Mouse (Mus musculus): ENCODE data around the gene Cox6b1.

The Cox6b1 gene

DNA sequence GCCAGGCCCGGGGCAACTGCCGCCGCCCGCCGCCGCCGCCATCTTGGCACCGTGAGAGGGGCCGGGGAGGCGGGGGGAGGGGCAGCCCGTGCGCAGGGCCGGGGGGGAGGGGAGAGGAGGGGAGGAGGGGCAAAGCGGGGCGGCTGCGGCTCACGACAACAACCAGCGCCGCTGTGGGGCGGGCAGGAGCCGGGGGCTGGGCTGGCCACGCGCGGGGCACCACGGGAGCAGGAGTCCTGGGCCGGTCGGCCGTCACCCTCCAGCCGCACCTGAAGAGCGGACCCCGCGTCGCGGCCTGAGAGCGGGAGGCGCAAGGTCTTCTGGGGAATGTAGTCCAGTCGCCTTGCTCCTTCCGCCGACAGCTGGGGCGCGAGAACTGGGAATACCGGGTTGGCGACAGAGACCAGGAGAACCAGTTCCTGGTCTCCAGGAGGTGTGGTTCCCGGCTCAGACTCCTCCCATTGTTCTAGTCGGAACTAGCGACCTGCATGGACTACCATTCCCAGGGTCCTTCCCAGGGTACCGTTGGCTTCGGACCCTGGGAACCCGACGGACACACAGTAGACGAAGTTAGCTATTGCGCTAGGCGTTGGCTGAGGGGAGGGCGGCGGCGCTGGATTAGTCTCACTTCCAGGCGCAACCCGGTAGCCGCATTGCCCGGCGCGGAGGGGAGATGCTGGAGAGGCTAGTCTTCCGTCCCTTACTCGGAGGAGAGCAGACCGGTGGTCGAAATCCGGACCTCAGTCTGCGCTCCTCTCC, 37.1 kb downstream of the Cox6b1 start, which contains the start of gene Kmt2b:
Gene Kmt2b, minus strand, starts transcription at position 51 of the 759 bp plus-strand sequence.
- in situ Hi-C loops (cut with MboI; ENCODE audit: unreplicated experiment in 2 of 2), result no loop called here

DNA sequence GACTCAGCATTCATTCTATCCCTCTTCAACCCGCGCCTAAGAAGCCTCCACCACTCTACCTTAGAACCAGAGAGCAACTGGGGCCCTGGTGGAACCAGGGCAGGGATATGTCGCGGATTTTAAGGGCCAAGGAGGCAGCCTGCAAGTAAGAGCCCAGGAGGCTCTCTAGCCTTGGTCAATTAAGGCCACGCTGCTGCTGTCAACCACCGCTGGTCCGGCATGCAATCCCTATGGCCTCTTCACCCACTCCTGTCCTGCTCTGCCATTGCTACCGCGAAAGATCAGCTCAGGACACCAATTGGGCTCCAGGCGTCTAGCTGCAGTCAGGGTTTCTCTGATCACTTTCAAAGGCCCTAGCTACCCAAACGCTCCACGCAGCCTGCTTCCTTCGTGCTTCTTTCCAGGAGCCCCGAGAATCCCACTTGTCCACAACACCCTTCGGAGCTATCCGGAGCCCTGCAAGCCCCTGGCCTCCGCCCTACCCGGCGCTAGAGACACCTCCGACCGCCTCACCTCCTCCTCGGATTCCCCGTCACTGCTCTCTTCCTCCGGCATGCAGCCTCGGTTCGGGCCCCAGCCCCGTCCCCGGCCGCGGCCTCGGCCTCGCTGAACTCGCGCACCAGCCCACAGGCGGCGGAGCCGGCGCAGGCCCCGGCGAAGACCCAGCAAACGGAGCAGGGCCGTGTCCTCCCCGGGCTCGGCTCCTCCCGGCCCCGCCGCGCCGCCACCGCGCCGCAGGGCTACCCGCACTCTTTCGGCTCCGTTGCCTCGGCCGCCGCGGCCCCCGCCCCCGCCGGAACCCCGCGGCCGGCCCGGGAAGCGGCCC, 37.9 kb downstream of the Cox6b1 start:
- in situ Hi-C loops (cut with MboI; ENCODE audit: unreplicated experiment in 2 of 2), result no loop called here

DNA sequence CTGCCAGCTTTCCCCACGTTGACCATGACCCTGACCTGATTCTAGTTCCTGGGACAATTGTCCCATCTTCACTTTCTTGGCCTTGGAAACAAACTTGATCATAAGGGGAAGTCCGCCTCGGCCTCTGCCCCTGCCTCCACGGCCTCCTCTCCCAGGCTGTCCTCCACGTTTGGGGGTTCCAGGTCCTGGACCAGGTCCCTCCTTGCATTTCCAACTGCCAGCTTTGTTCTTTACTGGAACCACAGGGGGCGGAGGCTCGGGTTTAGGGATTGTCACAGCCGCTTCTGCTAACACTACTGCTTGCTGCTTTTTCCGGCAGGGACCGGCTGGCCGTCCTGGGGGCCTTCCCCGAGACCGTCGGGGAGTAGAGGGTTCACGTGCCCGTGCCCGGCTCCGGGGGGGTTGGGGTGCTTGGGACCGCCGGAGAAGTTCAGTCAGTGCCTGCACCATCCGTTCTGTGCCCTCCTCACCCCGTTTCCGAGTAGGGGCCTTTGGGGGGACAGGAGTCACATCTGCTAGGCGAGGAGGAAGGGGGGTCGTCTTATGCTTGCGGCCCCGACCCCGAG, 39.4 kb downstream of the Cox6b1 start:
- in situ Hi-C loops (cut with MboI; ENCODE audit: unreplicated experiment in 2 of 2), result no loop called here

DNA sequence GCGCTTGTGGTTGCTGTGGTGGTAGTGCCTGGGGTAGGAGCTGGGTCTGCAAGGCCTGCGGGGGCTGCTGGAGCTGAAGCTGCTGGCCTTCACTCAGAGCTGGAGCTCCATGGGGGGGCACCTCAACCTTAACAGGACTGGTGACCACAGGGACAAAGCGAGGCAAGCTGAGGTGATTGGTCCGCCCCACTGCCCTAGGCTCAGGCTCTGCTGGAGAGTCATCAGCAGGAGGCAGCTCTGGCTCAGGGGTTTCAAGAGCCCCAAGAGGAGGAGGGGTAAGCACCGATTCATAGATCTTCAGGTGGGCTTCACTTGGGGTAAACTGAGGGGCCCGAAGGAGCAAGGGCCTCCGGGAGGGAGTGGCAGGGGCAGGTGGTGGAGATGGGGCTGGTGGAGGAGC, 40.8 kb downstream of the Cox6b1 start:
- in situ Hi-C loops (cut with MboI; ENCODE audit: unreplicated experiment in 2 of 2), result no loop called here

DNA sequence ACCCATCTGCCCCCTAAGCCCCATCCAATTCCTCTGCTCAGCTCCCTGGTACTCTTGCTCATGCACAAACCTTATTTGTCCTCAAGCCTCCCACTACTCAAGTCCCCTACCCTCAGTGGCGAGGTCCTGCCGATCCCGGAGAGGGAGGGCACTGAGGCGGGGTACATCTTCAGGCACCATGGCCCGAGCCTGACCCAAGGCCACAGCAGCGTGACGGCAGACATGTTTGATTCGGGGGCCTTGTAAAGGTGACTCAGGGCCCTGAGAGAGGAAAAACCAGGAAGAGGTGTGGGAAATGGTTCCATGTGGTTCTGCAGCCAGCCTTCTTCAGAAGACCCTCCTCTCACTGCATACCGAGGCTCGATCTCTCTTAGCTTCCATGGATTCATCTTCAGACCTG, 41.6 kb downstream of the Cox6b1 start:
- in situ Hi-C loops (cut with MboI; ENCODE audit: unreplicated experiment in 2 of 2), result no loop called here

DNA sequence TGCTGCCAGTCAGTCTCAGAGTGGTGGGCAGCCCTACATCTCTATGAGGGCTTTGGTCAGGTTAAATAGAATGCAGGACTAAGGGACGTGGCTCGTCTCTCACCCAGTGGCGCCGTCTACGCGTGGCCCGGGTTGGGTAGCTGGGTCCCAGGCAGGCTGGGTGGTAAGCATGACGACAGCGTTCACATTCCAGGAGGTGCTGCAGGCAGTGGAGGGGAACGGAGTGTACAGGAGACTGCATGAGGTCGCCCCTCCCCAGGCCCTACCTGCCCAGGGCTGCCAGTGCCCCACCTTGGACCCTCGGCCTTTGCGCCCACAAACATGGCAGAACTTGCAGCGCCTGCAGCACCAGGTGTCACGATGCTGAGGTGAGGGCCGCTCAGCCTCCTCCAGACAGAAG, 44.4 kb downstream of the Cox6b1 start:
- in situ Hi-C loops (cut with MboI; ENCODE audit: unreplicated experiment in 2 of 2), result no loop called here

DNA sequence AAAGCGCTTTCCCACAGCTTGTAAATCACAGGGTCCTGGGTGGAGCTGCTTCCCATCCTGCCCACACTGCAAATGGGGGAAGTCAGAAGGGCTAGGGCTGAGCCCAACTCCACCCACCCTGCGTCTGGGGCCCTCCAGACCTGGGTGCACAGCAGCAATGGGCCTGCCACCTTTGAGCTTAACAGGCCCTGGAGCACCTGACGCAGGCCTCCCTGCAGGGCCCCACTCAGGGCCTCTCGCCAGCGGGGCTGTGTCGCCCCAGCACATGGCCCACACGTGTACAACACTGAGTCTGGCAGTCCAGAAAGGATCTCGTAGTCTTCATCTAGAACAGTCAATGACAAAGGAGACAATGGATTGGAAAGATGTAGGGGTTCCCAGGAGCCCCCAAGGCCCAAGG, 46.0 kb downstream of the Cox6b1 start:
- in situ Hi-C loops (cut with MboI; ENCODE audit: unreplicated experiment in 2 of 2), result no loop called here

DNA sequence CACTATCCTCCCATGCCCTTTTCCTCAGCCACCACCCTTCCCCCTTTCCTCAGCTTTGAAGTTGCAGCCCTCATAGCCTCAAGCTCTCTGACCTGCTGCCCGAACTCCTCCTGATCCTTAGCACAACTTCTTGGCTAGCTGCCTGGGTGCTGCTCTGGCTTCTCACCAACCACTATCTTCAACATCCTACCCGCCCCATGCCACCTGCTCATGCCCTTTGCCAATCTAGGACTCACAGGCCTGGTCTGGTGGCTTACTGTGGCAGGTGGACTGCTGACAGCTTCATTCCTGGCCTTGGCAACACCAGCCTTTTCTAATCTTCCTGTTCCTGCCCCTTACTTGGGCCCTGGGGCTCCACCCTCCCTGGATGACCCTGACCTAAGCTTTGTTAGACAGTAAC, 53.0 kb downstream of the Cox6b1 start:
- in situ Hi-C loops (cut with MboI; ENCODE audit: unreplicated experiment in 2 of 2), result no loop called here

DNA sequence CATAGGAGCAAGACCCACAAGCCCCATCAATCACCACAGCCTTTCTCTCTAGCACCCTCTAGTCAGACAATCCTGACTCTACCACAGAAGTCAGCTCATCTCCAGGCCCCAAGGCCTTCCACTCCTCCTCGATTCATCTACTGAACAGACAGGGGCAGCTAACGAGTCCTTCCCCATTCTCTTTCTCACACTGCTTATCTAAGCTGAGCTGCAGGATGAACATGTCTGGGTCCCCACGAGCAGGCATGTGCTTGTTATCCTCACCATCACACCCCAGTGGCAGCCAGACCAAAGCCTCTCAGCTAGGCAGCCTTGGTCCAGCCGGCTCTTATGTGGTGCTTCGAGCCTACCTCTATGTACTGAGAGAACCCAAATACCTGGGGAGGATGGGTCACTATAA, 53.6 kb downstream of the Cox6b1 start:
- in situ Hi-C loops (cut with MboI; ENCODE audit: unreplicated experiment in 2 of 2), result no loop called here

DNA sequence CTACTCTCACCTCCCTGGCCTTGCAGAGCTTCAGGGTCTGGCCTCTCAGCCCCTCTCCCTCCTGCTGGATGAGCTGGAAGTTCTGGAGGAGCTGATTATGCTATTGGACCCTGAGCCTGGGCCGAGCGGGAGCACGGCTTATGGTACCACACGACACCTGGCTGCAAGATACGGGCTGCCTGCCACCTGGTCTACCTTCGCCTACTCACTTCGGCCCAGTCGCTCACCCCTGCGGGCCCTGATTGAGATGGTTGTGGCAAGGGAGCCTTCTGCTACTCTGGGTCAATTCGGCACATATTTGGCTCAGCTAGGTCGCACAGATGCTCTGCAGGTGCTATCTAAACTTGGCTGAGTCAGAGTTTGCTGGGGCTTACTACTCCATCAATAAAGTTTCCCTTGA, 58.4 kb downstream of the Cox6b1 start:
- in situ Hi-C loops (cut with MboI; ENCODE audit: unreplicated experiment in 2 of 2), result no loop called here

Measured in v-Abl transformed pro-B cells (cell line).